Mouse (Mus musculus) bone marrow, adult 2 months (tissue): ENCODE data around the gene Pilrb2.

Source experiments
- CTCF ChIP-seq: fragments of 200-500 bp; IDR thresholded peaks from 2 replicates; pipeline ENCODE4 v1.5.1; 2011; ENCODE audit warnings: low read length, control low read depth; ENCODE audit not compliant: control insufficient read depth, insufficient read depth
- POLR2A ChIP-seq: fragments of 200-500 bp; IDR thresholded peaks from 2 replicates; pipeline ENCODE4 v1.6.1; 2011; ENCODE audit warnings: low read depth, mild to moderate bottlenecking, control low read depth, low read length, borderline replicate concordance; ENCODE audit not compliant: control insufficient read depth

DNA sequence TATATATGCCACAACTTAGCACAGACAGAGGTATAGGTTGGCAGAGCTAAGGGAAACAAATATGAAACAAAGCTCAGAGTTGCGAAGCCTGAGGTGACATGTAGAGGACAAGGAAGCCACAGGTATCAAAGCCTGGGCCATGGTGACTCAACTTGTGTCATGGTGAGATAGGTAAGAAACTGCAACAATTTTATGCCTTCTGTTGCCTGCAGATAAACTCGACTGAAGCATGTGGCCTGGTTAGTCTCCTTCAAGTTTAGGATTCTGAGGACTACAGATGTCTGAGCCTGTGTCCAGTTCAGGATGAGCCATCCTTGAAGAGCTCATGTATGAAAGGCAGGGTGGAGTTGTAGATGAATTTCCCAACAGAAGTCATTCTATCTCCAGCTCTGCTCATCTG, 3.4 kb upstream of the Pilrb2 start:
- TF ChIP-seq CTCF = no peak
- no peak for TF ChIP-seq POLR2A
